Mouse (Mus musculus) spleen, adult 12 weeks (tissue): Measurements from ENCODE around the gene Gm17402.

Source experiments
- DNase-seq: peaks from one replicate; pipeline ENCODE4 v3.0.0; 2022; ENCODE audit warnings: low spot score

Gene Gm17402

DNA sequence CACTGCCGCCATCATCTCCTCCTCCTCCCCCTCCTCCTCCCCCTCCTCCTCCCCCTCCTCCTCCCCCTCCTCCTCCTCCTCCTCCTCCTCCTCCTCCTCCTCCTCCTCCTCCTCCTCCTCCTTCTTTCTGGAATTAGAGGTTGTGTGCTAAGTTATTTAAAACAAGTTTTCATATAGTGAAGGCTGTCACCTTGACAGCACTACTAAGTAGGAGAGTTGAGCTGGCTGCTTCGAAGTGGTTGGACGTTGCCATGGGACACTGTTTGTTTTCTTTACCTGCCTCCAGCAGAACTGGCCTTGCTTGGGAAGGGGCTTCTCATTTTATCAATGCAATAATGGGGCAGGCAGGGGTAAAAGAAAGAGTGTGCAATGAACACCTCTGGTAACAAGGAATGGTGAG is at the start of gene Gm17402:
TSS of gene Gm17402 (minus strand) at position 101 of the 400 bp plus-strand sequence.
- DNase-seq = no peak

DNA sequence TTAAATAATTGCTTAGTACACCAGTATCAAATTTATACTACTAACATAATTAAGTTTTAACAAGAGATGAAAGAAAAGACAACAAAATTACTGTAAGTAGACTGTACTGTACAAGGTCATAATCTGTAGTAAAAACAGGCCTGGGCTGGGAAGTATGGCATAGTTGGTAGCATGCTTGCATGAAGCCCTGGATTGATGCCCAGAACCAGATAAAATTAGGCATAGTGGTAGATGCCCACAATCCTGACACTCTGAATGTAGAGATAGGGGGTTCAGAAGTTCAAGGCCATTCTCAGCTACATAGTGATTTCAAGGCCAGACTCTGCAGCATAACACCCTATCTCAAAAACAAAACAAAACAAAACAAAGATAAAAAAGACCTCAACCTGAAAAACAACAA is 3.3 kb upstream of the Gm17402 start:
- no peak for DNase-seq

DNA sequence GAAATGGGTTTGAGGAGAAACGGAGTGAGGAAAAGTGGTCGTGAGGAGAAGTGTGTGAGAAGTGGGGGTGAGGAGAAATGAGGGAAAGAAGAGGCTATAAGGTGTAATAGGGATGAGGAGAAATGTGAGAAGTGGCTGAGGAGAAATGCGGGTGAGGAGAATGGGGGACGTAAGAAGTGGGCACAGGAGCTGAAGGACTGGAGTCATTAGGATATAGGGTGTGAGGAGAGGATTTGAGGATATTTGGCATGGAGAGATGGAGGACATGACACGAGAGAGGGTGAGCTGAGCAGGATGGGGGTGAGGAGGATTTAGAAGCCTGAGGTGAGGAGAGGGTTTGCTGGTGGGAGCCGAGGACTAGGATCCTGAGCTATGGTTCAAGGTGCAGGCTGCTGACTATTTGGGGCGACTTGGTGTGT is 594 bp downstream of the Gm17402 start:
- DNase-seq = no peak

DNA sequence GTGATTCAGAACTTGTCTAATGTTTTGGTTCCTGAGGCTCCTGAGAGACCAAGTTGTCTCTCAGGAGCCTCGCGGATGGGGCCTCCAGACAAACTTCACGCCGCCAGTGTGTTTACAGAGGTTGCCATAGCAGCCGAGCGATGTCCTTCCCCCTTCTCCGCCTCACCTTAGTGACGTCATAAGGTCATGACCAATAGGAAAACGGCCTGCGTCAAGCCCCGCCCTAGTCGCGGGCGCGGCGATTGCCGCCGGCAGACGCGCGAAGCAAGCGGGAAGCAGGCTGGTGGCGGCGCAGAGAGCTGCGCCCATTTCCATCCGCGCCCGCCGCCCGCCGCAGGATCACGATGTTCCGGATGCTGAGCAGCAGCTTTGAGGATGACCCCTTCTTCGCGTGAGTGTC is 1.1 kb downstream of the Gm17402 start, which contains the start of gene Mlf1:
TSS of gene Mlf1 (plus strand) at position 226 of the 400 bp plus-strand sequence.
- peak; percentile 44 for DNase-seq

DNA sequence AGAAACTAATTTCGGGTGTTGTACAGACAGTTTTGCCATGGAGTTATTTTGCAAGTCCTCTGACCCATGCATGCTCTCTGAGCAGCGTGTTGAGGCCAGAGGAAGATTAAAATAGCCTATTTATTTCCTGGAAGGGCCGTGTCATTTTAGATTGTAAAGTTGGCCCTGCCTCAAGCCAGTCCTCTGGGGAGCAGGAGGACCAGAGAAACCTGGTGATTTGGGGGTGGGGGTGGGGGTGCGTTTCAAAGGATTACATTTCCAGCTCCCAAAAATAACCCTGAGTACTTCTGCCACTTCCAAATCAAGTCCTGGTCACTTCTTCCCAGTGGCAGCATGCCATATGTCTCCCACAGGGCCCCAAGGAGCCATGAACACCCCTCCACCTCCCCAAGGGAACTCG is 2.2 kb downstream of the Gm17402 start:
- no peak for DNase-seq

DNA sequence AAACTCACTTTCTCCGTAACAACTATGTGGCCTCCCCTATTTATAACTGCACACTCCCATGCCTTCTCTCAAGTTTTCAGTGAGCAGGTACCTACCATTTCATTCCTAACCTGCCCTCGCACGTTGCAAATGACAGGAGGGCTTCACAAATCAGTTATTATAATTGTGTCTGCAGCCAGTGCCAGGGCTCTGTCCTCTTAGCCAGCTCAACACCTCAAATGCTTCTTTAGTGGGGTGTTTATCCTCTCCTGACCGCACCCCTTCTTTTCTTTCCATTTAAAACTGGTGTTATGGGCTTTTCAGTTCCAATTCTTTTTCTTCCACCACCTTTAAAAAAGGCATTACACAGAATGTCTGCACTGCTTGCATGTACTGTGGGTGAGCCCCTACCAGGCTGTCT is 2.8 kb downstream of the Gm17402 start:
- DNase-seq = no peak

DNA sequence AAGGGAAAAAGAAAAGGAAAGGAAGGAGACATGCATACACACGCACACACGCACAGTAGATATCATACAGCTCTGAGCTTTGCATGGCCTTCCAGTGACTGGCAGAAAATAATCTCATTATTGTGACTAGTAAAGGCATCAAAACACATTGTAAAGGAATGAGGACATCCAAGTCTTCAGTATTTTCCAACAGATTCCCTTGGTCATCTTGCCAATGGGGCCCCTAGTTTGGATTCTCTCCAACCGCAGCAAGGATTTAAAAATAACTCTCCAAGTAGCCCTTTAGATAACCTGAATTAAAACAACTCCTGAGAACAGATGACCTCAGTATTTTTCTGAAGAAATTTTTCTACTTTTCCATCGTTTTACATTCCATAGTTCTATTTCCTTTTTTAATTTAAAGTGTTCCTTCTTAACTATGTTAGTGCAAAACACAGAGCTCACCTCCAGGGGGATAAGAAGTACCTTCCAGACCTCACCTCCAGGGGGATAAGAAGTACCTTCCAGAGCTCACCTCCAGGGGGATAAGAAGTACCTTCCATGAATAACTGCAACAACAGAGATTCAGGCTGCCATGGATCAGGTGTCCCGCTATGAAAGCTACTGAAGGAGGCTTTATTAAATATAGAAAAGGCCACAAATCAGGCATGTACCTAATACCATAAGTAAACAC is 5.4 kb downstream of the Gm17402 start:
- no peak for DNase-seq

DNA sequence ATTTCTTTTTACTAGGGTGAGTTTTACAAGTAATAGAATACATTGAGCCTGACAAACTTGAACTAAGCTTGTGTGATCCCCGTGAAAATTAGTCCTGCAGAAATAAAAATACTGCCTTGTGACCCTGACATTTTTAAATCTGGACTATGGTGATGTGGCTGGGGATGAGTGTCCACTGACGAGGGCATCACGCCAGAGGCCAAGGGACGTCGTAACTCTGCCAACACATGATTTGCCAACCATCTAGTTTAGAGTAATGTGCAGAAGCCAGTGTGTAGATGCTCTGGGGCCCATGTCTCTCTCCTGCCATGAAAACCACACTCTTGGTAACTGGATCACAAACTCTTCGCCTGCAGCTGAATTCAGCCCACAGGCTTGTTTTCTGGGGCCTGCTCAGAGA is 7.5 kb downstream of the Gm17402 start:
- no peak for DNase-seq

DNA sequence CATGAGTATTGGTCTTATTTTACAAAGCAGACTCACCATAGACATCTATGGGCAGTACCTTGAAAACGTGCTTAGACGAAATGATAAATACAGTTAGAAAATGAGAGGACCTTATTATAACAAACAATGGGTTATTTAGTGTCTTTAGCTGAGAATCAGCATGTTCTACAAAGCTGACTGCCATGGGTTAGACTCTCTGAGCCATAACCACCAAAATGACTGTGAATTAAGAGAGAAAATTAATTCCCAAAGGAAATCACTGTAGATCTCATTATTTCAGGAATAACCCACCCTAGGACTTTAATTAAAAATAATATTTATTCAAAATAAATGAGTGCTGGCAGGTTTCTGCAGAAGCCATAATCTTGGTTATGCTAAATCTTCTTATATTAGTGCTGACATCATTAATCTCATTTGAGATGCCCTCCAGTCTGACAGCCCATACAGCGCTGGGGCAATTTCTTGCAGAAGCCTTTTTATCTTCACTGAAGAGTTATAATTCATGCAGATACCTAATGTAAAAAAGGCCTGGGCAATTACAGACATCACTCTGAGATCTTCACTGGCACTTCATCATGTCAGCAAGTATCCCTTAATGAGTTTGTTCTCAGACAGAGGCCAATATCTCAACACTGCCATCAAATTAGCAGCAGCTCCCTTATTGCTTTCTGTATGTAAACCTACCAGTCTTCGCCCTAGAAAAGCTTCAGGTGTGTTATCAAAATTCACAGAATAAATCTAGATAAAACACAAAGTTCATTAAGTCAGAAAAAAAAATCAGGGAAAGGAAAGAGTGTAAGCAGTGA is 8.7 kb downstream of the Gm17402 start:
- no peak for DNase-seq

DNA sequence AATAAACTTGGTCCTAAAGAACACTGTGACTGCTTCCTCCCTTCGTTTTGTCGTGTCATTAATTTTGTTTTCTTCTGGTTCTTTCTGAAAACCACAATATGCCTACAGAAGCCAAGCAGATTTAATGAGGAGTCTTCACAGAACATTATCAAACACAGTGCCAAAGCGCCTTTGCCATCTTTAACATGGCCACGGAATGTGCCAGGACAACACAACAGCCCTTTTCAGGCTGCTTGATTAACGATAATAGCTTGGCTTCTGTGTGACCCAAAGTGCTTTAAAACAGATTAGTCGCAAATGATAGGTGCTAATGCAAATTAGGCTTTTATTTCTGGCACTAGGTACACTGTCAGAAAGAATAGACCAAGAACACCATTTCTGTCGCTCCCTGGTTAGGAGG is 16.6 kb downstream of the Gm17402 start:
- DNase-seq = no peak

DNA sequence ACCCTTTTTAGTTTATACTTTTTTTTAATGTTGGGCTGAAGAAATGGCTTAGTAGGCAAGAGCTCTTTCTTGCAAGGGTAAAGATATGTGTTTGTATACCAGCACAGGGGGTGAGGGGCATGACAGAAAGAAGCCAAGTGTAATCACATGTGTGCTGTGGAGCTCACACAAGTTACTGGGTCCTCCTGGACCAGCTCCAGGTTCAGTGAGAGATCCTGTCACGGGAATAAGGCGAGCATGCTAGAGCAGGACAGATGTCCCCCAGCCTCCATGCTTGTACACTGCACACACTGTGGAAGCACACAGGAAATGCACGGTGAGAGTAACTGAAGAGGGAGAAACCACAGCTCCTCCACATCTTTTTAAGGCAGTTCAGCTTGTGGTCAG is 22.2 kb downstream of the Gm17402 start:
- no peak for DNase-seq

DNA sequence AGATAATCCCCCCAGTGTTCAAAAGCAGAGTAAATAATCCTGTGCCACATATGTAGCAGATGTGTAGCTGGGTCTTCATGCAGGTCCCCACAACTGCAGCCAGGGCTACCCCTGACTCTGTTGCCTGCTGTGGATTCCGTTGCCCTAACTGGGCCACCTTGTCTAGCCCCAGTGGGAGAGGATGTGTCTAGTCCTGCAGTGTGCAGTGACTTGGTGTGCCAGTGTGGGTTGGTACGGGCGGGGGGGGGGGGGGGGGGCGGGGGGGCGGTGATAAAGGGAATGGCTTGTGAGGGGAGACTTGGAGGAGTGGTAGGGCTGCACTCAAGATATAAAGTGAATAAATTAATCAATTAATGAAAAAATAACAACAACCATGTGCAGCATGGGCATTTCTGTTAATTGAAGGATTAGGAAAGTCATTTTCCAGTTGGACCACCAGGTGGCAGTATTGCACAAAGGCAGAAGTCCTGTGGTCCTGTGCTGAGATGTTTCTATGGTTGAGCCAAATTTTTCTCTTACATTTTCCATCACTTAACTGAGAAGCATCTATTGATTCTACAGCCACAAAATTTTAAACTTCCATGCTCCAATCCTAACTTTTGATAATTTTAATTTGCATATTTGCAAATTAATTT is 22.7 kb downstream of the Gm17402 start:
- DNase-seq = no peak

DNA sequence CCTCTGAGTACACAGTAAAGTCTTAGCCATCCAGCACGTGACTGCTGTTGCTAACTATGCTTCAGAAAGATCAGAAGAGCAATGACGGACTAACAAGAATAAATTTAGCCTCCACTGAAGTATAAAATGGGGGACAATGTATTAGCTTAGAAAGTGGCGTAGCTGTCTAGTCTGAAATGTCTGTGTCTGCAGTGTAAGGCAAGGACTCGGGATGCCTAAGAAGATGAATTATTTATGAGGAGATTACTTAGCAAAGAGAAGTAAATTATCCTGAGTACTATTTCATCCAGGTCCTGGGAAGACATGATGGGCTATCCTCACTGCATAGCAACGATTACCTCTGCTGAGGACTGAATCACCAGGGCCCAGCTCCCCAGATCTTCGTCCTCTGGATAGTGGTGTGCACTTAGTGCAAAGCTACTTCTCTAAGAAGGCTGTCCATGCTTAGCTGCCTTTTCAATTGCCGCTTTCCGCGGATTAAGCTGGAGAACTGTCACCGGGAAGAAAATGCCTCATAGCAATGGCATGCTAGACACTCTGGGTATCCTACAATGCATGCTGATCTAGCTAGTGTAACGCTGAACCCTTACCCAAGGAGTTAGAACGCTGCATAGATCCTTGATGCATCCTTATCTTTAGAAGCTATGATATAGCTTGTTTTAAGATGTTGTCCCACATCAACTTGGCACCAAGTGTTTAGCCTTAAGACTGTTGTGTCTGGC is 23.4 kb downstream of the Gm17402 start:
- no peak for DNase-seq

DNA sequence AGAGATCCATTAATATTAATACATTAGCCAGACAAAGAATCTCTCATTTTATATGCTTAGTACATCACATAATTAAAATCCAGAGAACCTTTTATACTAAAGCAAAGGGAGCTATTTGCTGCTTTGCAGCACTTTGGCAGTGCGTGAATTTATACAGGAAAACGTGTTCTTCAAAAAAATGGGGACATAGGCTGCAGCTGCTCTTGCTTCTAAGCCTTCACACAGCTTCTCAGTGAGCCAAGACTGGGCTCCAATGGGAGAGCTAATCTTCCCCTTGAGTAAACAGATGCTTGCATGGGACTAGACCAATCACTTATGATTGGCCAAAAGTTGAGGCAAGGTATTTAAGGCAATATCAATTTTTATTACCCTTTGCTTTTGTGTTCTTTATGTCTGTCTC is 28.3 kb downstream of the Gm17402 start:
- DNase-seq = no peak

DNA sequence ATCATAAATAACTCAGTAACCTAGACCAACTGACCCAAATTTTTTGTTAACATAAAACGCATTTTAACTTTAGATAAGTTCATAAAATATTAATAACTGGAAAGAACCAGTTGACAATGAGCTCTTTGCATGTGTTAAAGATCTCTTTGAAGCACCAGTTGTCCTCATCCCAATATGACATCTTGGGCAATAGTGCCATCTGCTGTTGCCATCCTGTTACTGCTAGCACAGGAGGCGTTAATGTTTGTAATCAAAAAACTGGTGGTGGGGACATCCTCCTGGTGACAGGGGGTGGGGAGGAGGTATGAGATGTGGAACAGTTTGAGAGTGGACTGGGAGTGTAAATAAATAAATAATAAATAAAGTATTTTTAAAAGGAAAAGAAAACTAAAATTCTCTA is 30.4 kb downstream of the Gm17402 start:
- DNase-seq = peak; percentile 4

DNA sequence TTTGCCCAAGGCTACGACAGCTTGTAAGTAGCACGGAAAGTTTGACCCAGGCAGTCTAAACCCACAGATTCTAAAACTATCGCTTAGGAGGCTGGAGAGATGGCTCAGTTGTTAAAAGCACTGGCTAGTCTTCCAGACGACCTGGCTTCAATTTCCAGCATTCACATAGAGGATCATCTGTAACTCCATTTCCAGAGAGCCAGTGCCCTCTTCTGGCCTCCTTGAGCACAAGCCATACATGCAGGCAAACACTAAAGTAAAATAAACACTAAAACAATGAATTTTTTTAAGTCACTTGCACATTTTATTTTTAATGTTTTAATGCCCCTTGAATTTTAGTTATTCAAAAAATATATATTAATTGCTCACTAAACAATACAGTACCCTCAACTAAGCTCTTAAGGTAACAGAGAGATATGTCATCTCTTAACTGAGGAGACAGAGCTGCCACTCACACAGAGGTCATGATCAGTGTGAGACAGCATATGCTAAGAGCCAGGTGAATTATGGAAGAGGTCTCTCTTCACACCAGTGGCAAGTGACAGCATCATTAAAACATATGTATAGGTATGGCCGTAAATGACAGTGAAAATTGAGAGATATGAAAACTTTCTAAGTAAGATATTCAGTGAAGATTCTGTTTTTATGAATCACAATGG is 31.8 kb downstream of the Gm17402 start:
- DNase-seq = no peak

DNA sequence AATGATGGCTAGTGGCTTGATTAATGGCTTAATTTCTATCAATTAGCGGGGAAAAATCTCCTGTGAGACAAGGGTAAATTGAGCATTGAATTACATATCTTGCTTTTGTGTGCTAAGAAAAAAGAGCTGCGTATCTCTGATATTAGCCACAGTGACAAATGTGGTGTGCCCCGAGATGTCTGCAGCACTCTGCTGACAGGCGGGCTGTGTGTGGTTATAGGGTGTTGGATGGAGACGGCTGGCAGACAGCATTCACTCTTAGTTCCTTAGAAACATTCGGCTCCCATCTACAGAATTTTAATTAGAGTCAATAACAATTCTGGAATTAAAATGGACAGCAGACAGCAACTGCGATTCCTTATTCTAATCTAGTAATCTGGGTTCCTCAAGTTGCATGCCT is 34.0 kb downstream of the Gm17402 start:
- DNase-seq = no peak

DNA sequence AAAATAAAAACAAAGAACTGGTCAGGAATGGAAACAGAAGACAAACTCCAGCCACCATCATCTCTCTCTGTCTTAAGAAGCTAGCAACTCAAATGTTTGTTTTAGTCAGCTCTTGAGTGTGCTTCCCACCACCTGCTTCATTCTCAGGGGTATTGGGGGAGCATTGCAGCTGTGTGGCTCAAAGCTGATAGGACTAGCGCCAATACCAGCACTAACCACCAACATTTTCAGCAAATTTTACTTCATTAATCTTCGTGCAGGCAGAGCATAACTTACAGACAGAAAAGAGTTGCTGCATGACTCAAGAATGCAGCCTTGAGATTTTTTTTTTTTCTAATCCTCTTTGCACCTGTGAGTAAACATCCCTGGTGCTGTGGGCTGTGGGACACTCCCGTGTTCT is 35.4 kb downstream of the Gm17402 start:
- DNase-seq = no peak

DNA sequence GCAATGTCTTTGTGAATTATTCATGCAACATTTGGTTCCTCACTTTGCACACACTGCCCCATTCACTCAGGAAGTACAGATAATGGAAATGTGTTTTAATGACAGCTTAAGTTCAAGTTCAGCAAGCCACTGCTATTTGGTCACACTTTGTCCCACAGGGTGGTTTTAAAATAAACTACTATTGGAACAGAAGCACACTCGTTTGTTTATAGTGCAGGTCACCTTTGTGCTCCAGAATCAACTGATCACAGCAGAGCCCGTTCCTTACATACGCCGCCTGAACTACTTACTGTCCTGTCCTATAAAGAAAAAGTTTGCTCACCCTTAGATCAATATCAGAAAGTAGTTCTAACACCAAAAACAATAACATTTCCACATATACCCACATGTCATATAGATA is 52.5 kb downstream of the Gm17402 start:
- DNase-seq = no peak
